Mouse (Mus musculus) embryonic facial prominence, embryonic 14.5 days (tissue): ENCODE measurements around the gene 2410015M20Rik. TPM values are rescaled to one million over a fixed set of nuclear protein-coding genes. Genes with fewer than 3 reads are reported as not detected.

Source experiments
- ATAC-seq: fragments of 200-750 bp; cut with Nextera tagmentation; 2 replicates; pipeline ENCODE4 v1.8.0; 2017; ENCODE audit warnings: low read depth, moderate number of reproducible peaks, moderate TSS enrichment
- DNase-seq: peaks from one replicate; pipeline ENCODE4 v3.0.0-alpha.2; 2015; ENCODE audit warnings: low spot score
- H3K27ac ChIP-seq: fragments of 300-500 bp; sonication (generic); replicated peaks from 2 replicates; pipeline ENCODE4 v1.5.1; 2014; ENCODE audit warnings: low read depth, mild to moderate bottlenecking, low read length, moderate library complexity
- H3K27me3 ChIP-seq: fragments of 300-500 bp; sonication (generic); replicated peaks from 2 replicates; pipeline ENCODE4 v1.6.1; 2014; ENCODE audit warnings: low read length; ENCODE audit not compliant: control insufficient read depth, insufficient read depth
- H3K36me3 ChIP-seq: fragments of 300-500 bp; sonication (generic); 2 replicates; pipeline ENCODE4 v1.6.1; 2014; ENCODE audit warnings: low read length, mixed read lengths; ENCODE audit not compliant: control insufficient read depth, insufficient read depth
- H3K4me1 ChIP-seq: fragments of 300-500 bp; sonication (generic); 2 replicates; pipeline ENCODE4 v1.6.1; 2014; ENCODE audit warnings: antibody characterized with exemption, low read length; ENCODE audit not compliant: control insufficient read depth, insufficient read depth
- H3K4me2 ChIP-seq: fragments of 300-500 bp; sonication (generic); 2 replicates; pipeline ENCODE4 v1.6.1; 2014; ENCODE audit warnings: low read depth, mild to moderate bottlenecking, low read length, moderate library complexity, mixed read lengths
- H3K4me3 ChIP-seq: fragments of 300-500 bp; sonication (generic); 2 replicates; pipeline ENCODE4 v1.5.1; 2014; ENCODE audit warnings: low read depth, mild to moderate bottlenecking, low read length
- H3K9ac ChIP-seq: fragments of 300-500 bp; sonication (generic); 2 replicates; pipeline ENCODE4 v1.6.1; 2014; ENCODE audit warnings: low read depth, mild to moderate bottlenecking, low read length, moderate library complexity, mixed read lengths
- H3K9me3 ChIP-seq: fragments of 300-500 bp; sonication (generic); 2 replicates; pipeline ENCODE4 v1.6.1; 2016; ENCODE audit warnings: low read length; ENCODE audit not compliant: control insufficient read depth
- WGBS: fragments of 180-500 bp; shearing (Covaris S2); extraction: QIAGEN DNeasy Blood & Tissue Kit; methylation state at CpG from one replicate; pipeline ENCODE4 v1.1.7; 2014; 5-methylcytosine and 5-hydroxymethylcytosine counted together
- polyA plus RNA-seq: library from polyadenylated mRNA; unstranded; fragments of >200 nt; fragmentation: Nextera tagmentation; extraction: Ambion mirVana; gene quantifications from 2 replicates; pipeline ENCODE4 v1.2.1, GENCODE M21; 2014

The 2410015M20Rik gene
- polyA plus RNA-seq, 1 experiment from 2014 or later: 281 TPM

DNA sequence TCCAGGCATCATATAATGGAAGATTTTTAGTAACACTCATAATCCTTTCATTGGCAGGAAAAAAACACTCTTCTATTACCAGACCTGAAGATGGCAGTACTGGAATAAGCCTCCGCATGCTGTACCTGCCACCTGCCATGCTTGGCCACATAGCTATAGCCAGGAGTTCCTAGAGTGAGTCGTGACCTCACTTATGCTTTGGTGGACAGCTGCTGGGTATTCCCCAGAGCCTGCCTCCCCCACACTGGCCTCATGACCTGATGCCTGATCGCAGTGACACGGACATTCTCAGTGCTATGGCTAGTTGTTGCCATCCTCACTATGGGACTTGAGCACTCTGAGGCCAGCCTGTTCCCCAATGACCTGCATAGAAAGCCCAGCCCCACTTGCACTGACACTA lies 39.3 kb downstream of the 2410015M20Rik start:
- peaks cover 97% of the 10 kb centered on the region for H3K36me3 ChIP-seq
- no peak overlapping the region for H3K4me2 ChIP-seq
- no peak overlapping the region for H3K4me3 ChIP-seq
- no peak overlapping the region for H3K27ac ChIP-seq
- DNase-seq (no peak), ATAC-seq (no peak)
- no peaks in the 10 kb centered on the region for H3K9me3 ChIP-seq
- no peaks in the 10 kb centered on the region for H3K4me1 ChIP-seq
- 95% methylated on average over 4 of the region's 4 CpGs for WGBS
- H3K9ac ChIP-seq: no peak overlapping the region
- no peaks in the 10 kb centered on the region for H3K27me3 ChIP-seq

GRCm38 (mm10) chr17:56567370-56567769 lies 42.2 kb downstream of the 2410015M20Rik start:
- Histone ChIP-seq H3K4me1 (no peaks in the 10 kb centered on the region), H3K9me3 (no peaks in the 10 kb centered on the region), H3K36me3 (peaks cover 100% of the 10 kb centered on the region), H3K4me2 (no peak overlapping the region), H3K27ac (no peak overlapping the region), H3K27me3 (no peaks in the 10 kb centered on the region), H3K4me3 (no peak overlapping the region), H3K9ac (no peak overlapping the region)
- WGBS: 89% methylated on average over 4 of the region's 4 CpGs
- DNase-seq (no peak), ATAC-seq (no peak)

DNA sequence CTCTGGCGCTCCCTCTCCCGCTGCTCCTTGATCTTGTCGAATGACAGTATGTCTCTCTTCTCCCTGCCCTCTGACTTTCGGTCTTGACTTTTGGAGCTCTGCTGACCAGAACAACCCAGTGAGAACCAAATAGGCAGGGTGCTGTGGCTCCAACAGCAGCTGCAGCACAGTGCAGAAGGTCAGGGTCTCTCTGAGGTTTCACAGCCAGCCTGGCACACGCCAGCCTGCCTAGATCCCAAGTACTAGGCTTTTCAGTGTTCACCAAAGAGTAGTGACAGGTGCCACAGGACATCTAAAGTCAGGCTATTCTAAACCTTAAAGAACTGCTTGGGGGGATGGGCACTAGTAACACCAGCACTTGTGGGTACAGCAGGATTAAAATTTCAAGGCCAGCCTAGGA lies 42.7 kb downstream of the 2410015M20Rik start:
- Histone ChIP-seq H3K9ac (no peak overlapping the region), H3K36me3 (peaks cover 100% of the 10 kb centered on the region), H3K27ac (no peak overlapping the region), H3K9me3 (no peaks in the 10 kb centered on the region), H3K27me3 (no peaks in the 10 kb centered on the region), H3K4me3 (no peak overlapping the region), H3K4me1 (no peaks in the 10 kb centered on the region), H3K4me2 (no peak overlapping the region)
- DNase-seq (no peak), ATAC-seq (no peak)
- 88% methylated on average over 5 of the region's 5 CpGs for WGBS

DNA sequence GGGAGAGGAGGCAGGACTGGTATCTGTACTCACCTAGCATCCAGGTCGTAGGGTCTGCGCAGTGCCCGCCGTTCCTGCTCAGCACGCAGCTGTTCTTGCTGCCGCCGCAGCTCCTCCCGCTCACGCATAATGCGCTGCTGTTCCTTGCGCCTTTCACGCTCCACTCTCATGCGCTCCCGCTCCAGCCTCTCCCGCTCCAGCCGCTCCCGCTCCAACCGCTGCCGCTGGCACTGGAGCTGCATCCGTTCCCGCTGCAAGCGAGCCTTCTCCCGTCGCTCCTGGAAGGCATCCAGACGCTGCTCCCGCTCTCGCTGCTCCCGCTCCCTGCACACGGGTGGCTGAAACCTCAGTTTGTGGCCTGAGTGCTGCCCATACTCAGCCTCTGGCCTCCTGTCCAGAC lies 43.3 kb downstream of the 2410015M20Rik start:
- Histone ChIP-seq H3K36me3 (peaks cover 100% of the 10 kb centered on the region), H3K27ac (no peak overlapping the region), H3K4me3 (no peak overlapping the region), H3K9me3 (no peaks in the 10 kb centered on the region), H3K4me2 (no peak overlapping the region), H3K4me1 (no peaks in the 10 kb centered on the region), H3K27me3 (no peaks in the 10 kb centered on the region), H3K9ac (no peak overlapping the region)
- ATAC-seq (no peak), DNase-seq (no peak)
- 95% methylated on average over 29 of the region's 29 CpGs for WGBS

GRCm38 (mm10) chr17:56561866-56562265 lies 47.7 kb downstream of the 2410015M20Rik start:
- DNase-seq: no peak
- Histone ChIP-seq H3K36me3 (peaks cover 66% of the 10 kb centered on the region), H3K27ac (no peak overlapping the region), H3K4me1 (no peaks in the 10 kb centered on the region), H3K9me3 (no peaks in the 10 kb centered on the region), H3K9ac (no peak overlapping the region), H3K4me3 (no peak overlapping the region), H3K4me2 (no peak overlapping the region), H3K27me3 (no peaks in the 10 kb centered on the region)
- ATAC-seq: no peak
- WGBS: 96% methylated on average over 2 of the region's 2 CpGs

DNA sequence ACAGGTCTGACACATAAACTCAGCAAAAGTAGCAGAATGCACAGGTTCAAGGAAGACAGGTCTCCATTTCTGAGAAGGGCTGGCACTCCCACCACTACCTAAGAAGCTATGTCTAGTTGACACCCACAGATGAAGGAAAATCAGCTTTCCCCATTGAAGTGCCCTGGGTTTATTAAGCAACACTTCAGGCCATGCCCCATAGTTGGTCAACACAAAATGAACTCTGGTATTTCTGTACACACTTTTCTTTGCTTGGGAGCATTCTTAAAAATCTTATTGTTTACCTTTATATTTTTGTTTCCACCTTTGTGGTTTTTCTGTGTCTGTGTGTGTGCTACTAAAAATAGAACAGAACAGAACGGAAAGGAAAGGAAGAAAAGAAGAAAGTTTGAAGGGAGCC lies 49.4 kb downstream of the 2410015M20Rik start:
- ATAC-seq: no peak
- H3K27ac ChIP-seq: no peak overlapping the region
- no peak overlapping the region for H3K4me3 ChIP-seq
- no peaks in the 10 kb centered on the region for H3K9me3 ChIP-seq
- no peaks in the 10 kb centered on the region for H3K27me3 ChIP-seq
- no peaks in the 10 kb centered on the region for H3K4me1 ChIP-seq
- WGBS: 76% methylated on average over 1 of the region's 1 CpGs
- H3K36me3 ChIP-seq: peaks cover 49% of the 10 kb centered on the region
- no peak overlapping the region for H3K4me2 ChIP-seq
- H3K9ac ChIP-seq: no peak overlapping the region
- no peak for DNase-seq

DNA sequence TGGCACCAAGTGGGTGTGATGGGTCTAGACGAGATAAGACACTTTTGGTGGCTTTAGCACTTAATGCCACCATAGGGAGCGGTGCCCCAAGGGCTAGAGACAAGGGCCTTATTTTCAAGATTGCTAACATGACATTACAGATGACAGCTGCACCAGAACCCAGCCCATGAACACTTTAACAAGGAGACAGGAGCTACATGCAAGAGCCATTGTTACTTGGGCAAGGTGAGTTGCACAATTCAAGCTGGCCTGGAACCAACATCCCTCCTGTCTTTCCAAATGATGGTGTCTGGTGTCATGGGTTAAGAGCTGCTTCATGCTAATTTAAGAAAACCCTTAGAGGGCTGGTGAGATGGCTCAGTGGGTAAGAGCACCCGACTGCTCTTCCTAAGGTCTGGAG lies 50.2 kb downstream of the 2410015M20Rik start:
- peaks cover 41% of the 10 kb centered on the region for H3K36me3 ChIP-seq
- H3K4me3 ChIP-seq: no peak overlapping the region
- H3K4me1 ChIP-seq: no peaks in the 10 kb centered on the region
- H3K27me3 ChIP-seq: no peaks in the 10 kb centered on the region
- DNase-seq (no peak), ATAC-seq (no peak)
- H3K4me2 ChIP-seq: no peak overlapping the region
- no peak overlapping the region for H3K9ac ChIP-seq
- H3K9me3 ChIP-seq: no peaks in the 10 kb centered on the region
- no peak overlapping the region for H3K27ac ChIP-seq
- 71% methylated on average over 3 of the region's 3 CpGs for WGBS

DNA sequence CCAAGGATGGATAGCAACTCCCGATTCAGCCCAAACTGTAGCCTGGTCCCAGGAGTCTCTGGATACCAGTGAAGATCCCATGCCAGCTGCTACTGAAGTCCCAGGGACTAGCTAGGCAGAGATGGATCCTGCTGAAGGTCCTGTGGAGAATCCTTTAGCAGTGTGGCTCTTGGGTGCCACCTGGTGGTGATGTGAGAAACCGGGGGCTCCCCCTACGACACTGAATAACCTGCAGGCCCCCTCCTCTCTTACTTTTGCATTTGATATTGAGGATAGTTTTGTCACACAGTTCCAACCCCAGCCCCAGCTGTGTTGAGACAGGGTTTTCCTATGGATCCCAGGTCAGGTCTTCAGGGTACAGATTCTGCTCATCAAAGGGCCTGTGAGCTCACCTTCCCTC lies 51.1 kb downstream of the 2410015M20Rik start:
- 19% methylated on average over 3 of the region's 3 CpGs for WGBS
- ATAC-seq (peak; percentile 56), DNase-seq (peak; percentile 72)
- Histone ChIP-seq H3K27ac (no peak overlapping the region), H3K4me1 (no peaks in the 10 kb centered on the region), H3K27me3 (no peaks in the 10 kb centered on the region), H3K36me3 (peaks cover 32% of the 10 kb centered on the region), H3K9me3 (no peaks in the 10 kb centered on the region), H3K4me3 (no peak overlapping the region), H3K9ac (no peak overlapping the region), H3K4me2 (no peak overlapping the region)
